16 mouse cellular contexts compared by ENCODE assay signal in genomic region chr17:88459516-88459915, GRCm38 (mm10). TPM values are rescaled to one million over a fixed set of nuclear protein-coding genes. Genes with fewer than 3 reads are reported as not detected.
DNase-seq lines count a peak whose midpoint lies in the region; ATAC-seq and TF ChIP-seq lines count a peak whose summit lies in the region.
"Had no signal": no experiment of that assay in that cellular context is flagged by ENCODE, and none has a peak within 500 bp of the region (broad histone marks: within the 10 kb centered on the region; RNA-seq: fewer than 3 reads in every experiment).

No protein-coding gene starts in this region.

- peak; percentile 92 for TF ChIP-seq EP300 in liver, embryonic 14.5 days (IDR thresholded peaks at IDR 0.05; ENCODE audit: low read depth)

- no peak for TF ChIP-seq CTCF in liver, embryonic 14.5 days (IDR thresholded peaks at IDR 0.05; ENCODE audit: low read depth)

- H3K4me2 ChIP-seq in intestine, embryonic 15.5 days (replicated peaks) = no peak overlapping the region
- H3K4me2 ChIP-seq in liver, embryonic 14.5 days (ENCODE audit: low read depth) = peak overlapping the region; percentile 57
- no peak overlapping the region for H3K4me2 ChIP-seq in stomach, embryonic 15.5 days
- H3K4me2 ChIP-seq in forebrain, embryonic 15.5 days (replicated peaks) = no peak overlapping the region
- no peak overlapping the region for H3K4me2 ChIP-seq in midbrain, embryonic 14.5 days (ENCODE audit: low read length)
- H3K4me2 ChIP-seq: heart, embryonic 13.5 days; lung, embryonic 14.5 days had no signal

- DNase-seq in c-Kit-positive CD71-positive TER-119-positive erythroid progenitor cells, embryonic 14.5 days (ENCODE audit: low spot score) = peak; percentile 66
- peak in 2 of 3 experiments; percentile 69 for DNase-seq in liver, embryonic 14.5 days (ENCODE audit: low read depth in 3 of 3, low spot score in 3 of 3)
- no peak for DNase-seq in right cerebral cortex, adult 18-20 months
- DNase-seq in midbrain, embryonic 14.5 days = no peak
- DNase-seq: cerebellum, postnatal 10 days; embryo, embryonic 11 days; heart, postnatal 36 days; layer of hippocampus, postnatal 36 days; left cerebral cortex, postnatal 4 days; lung, embryonic 14.5 days had no signal

- no peak overlapping the region for H3K27ac ChIP-seq in intestine, embryonic 15.5 days
- H3K27ac ChIP-seq in liver, embryonic 14.5 days = peak overlapping the region; percentile 94
- peak overlapping the region; percentile 5; the same call in 1 of the 2 replicates for H3K27ac ChIP-seq in stomach, embryonic 15.5 days
- H3K27ac ChIP-seq in forebrain, embryonic 15.5 days (replicated peaks) = no peak overlapping the region
- H3K27ac ChIP-seq in midbrain, embryonic 14.5 days (replicated peaks; ENCODE audit: low read depth, low read length) = no peak overlapping the region
- H3K27ac ChIP-seq: heart, embryonic 13.5 days; hindbrain, postnatal 0 days had no signal

- H3K27me3 ChIP-seq in intestine, embryonic 15.5 days (replicated peaks) = no peaks in the 10 kb centered on the region
- H3K27me3 ChIP-seq in liver, embryonic 14.5 days (ENCODE audit: control insufficient read depth, insufficient read depth, low read length) = no peaks in the 10 kb centered on the region
- no peaks in the 10 kb centered on the region for H3K27me3 ChIP-seq in stomach, embryonic 15.5 days (replicated peaks)
- H3K27me3 ChIP-seq in forebrain, embryonic 15.5 days = no peaks in the 10 kb centered on the region
- no peaks in the 10 kb centered on the region for H3K27me3 ChIP-seq in midbrain, embryonic 14.5 days (ENCODE audit: control insufficient read depth, insufficient read depth, low read length)
- H3K27me3 ChIP-seq: heart, embryonic 13.5 days had no signal

- H3K9ac ChIP-seq in intestine, embryonic 15.5 days = no peak overlapping the region
- H3K9ac ChIP-seq in liver, embryonic 14.5 days (replicated peaks) = peak overlapping the region; percentile 62
- H3K9ac ChIP-seq in stomach, embryonic 15.5 days = no peak overlapping the region
- H3K9ac ChIP-seq in forebrain, embryonic 15.5 days (replicated peaks) = no peak overlapping the region
- no peak overlapping the region for H3K9ac ChIP-seq in midbrain, embryonic 14.5 days (replicated peaks; ENCODE audit: low read length)
- H3K9ac ChIP-seq: heart, embryonic 13.5 days; lung, embryonic 14.5 days had no signal

- no peaks in the 10 kb centered on the region for H3K36me3 ChIP-seq in intestine, embryonic 15.5 days
- H3K36me3 ChIP-seq in liver, embryonic 14.5 days (replicated peaks; ENCODE audit: control insufficient read depth, insufficient read depth, low read depth) = no peaks in the 10 kb centered on the region; the same call in 1 of the 2 replicates
- no peaks in the 10 kb centered on the region for H3K36me3 ChIP-seq in stomach, embryonic 15.5 days
- H3K36me3 ChIP-seq in forebrain, embryonic 15.5 days = no peaks in the 10 kb centered on the region
- no peaks in the 10 kb centered on the region for H3K36me3 ChIP-seq in midbrain, embryonic 14.5 days (ENCODE audit: control insufficient read depth, insufficient read depth, low read length)

- WGBS in intestine, embryonic 15.5 days = 32% methylated on average over 2 of the region's 2 CpGs
- WGBS in liver, embryonic 14.5 days (ENCODE audit: insufficient replicate concordance) = 7% methylated on average over 2 of the region's 2 CpGs
- 34% methylated on average over 2 of the region's 2 CpGs for WGBS in stomach, embryonic 15.5 days
- 72% methylated on average over 2 of the region's 2 CpGs for WGBS in forebrain, embryonic 15.5 days
- WGBS in midbrain, embryonic 14.5 days = 82% methylated on average over 2 of the region's 2 CpGs

- H3K4me3 ChIP-seq in intestine, embryonic 15.5 days (replicated peaks) = no peak overlapping the region
- H3K4me3 ChIP-seq in liver, embryonic 14.5 days (ENCODE audit: insufficient read depth in 1 of 2, low read depth in 2 of 2, low read length in 2 of 2) = no peak overlapping the region
- H3K4me3 ChIP-seq in stomach, embryonic 15.5 days (replicated peaks) = no peak overlapping the region
- no peak overlapping the region for H3K4me3 ChIP-seq in forebrain, embryonic 15.5 days
- no peak overlapping the region for H3K4me3 ChIP-seq in midbrain, embryonic 14.5 days (replicated peaks; ENCODE audit: low read depth, low read length)
- H3K4me3 ChIP-seq: heart, embryonic 13.5 days had no signal

- H3K9me3 ChIP-seq in intestine, embryonic 15.5 days = no peaks in the 10 kb centered on the region
- no peaks in the 10 kb centered on the region for H3K9me3 ChIP-seq in liver, embryonic 14.5 days (ENCODE audit: control insufficient read depth, low read length)
- H3K9me3 ChIP-seq in stomach, embryonic 15.5 days = no peaks in the 10 kb centered on the region
- H3K9me3 ChIP-seq in forebrain, embryonic 15.5 days = no peaks in the 10 kb centered on the region
- no peaks in the 10 kb centered on the region for H3K9me3 ChIP-seq in midbrain, embryonic 14.5 days (ENCODE audit: control insufficient read depth, low read length)
- H3K9me3 ChIP-seq: heart, embryonic 13.5 days had no signal

- peak; percentile 75 for ATAC-seq in intestine, embryonic 15.5 days
- peak; percentile 89 for ATAC-seq in liver, embryonic 14.5 days (ENCODE audit: insufficient read depth)
- ATAC-seq in stomach, embryonic 15.5 days (ENCODE audit: insufficient read depth, low FRiP score, low read depth) = peak; percentile 82; the same call in 1 of the 2 replicates
- ATAC-seq in forebrain, embryonic 15.5 days (replicated peaks) = no peak
- no peak for ATAC-seq in midbrain, embryonic 14.5 days (ENCODE audit: low FRiP score, low TSS enrichment)
- ATAC-seq: forebrain, embryonic 14.5 days; hindbrain, postnatal 0 days had no signal

- H3K4me1 ChIP-seq in intestine, embryonic 15.5 days (replicated peaks) = no peaks in the 10 kb centered on the region
- H3K4me1 ChIP-seq in liver, embryonic 14.5 days (replicated peaks; ENCODE audit: control insufficient read depth in 2 of 2, insufficient read depth in 2 of 2, low read length in 1 of 2) = peaks cover 20 to 28% of the 10 kb centered on the region in 2 experiments
- H3K4me1 ChIP-seq in stomach, embryonic 15.5 days = no peaks in the 10 kb centered on the region
- no peaks in the 10 kb centered on the region for H3K4me1 ChIP-seq in forebrain, embryonic 15.5 days
- no peaks in the 10 kb centered on the region for H3K4me1 ChIP-seq in midbrain, embryonic 14.5 days (ENCODE audit: control insufficient read depth, insufficient read depth, low read length)

RNA-seq across cellular contexts. Expression of gene Foxn2, which starts 19.0 kb away (rescaled TPM):
- polyA plus RNA-seq in intestine, embryonic 15.5 days (2015; fragmentation: Nextera tagmentation; extraction: Ambion mirVana) = 16.2 and 16.4 TPM in 2 replicates
- 3.0 and 4.8 TPM in 2 replicates for polyA plus RNA-seq in liver, embryonic 14.5 days (2012; rRNA removed)
- polyA plus RNA-seq in liver, embryonic 14.5 days (2014; fragmentation: Nextera tagmentation; extraction: Ambion mirVana) = 8.8 TPM in 2 replicates
- polyA plus RNA-seq in stomach, embryonic 15.5 days (2015; fragmentation: Nextera tagmentation; extraction: Ambion mirVana) = 16.8 and 17.8 TPM in 2 replicates
- 10.7 TPM in 2 replicates for polyA plus RNA-seq in forebrain, embryonic 15.5 days (2015; fragmentation: Nextera tagmentation; extraction: Ambion mirVana)
- polyA plus RNA-seq in midbrain, embryonic 14.5 days (2014; fragmentation: Nextera tagmentation; extraction: Ambion mirVana) = 7.7 and 9.8 TPM in 2 replicates

Comparison
In these comparisons a context has a peak if more than half of its experiments do, and no peak if none do; other contexts are left out.
1. DNase-seq: peak in c-Kit-positive CD71-positive TER-119-positive erythroid progenitor cells, embryonic 14.5 days (single experiment) and liver, embryonic 14.5 days (2 of 3); none in right cerebral cortex, adult 18-20 months (single experiment) and midbrain, embryonic 14.5 days (single experiment).
2. ATAC-seq: peak in intestine, embryonic 15.5 days (single experiment), liver, embryonic 14.5 days (single experiment) and stomach, embryonic 15.5 days (single experiment); none in forebrain, embryonic 15.5 days (single experiment) and midbrain, embryonic 14.5 days (single experiment).
3. H3K27ac ChIP-seq: peak in liver, embryonic 14.5 days (single experiment) and stomach, embryonic 15.5 days (single experiment); none in intestine, embryonic 15.5 days (single experiment), forebrain, embryonic 15.5 days (single experiment) and midbrain, embryonic 14.5 days (single experiment).